Mouse (Mus musculus) MEL (cell line): Measurements from ENCODE around the gene Atp8a2.

Source experiments
- CTCF ChIP-seq, 3 experiments: IDR thresholded peaks in 2 of 3; conservative IDR thresholded peaks in 1 of 3; 2 replicates each; pipeline ENCODE4 v1.5.1; 2011 to 2012; ENCODE audit warnings: low read length in 3 of 3, low read depth in 2 of 3, mild to moderate bottlenecking in 2 of 3, improper control_type of control experiment in 1 of 3, inconsistent platforms in 1 of 3, mixed read lengths in 1 of 3, moderate library complexity in 1 of 3; ENCODE audit not compliant: control insufficient read depth in 1 of 3, insufficient read depth in 1 of 3, poor library complexity in 1 of 3, severe bottlenecking in 1 of 3
- EP300 ChIP-seq, 2 experiments: IDR thresholded peaks; 2 replicates each; pipeline ENCODE4 v1.6.1; 2011; ENCODE audit warnings: improper control_type of control experiment in 2 of 2, low read length in 2 of 2, low read depth in 1 of 2, mild to moderate bottlenecking in 1 of 2
- NRF1 ChIP-seq: IDR thresholded peaks from 2 replicates; pipeline ENCODE4 v1.6.1; 2014; ENCODE audit warnings: low read depth, mild to moderate bottlenecking, inconsistent platforms, low read length, improper control_type of control experiment, moderate library complexity; ENCODE audit not compliant: poor library complexity, insufficient read depth, severe bottlenecking
- SMC3 ChIP-seq: IDR thresholded peaks from 2 replicates; pipeline ENCODE4 v1.6.1; 2011; ENCODE audit warnings: low read depth, low read length, improper control_type of control experiment
- ZC3H11A ChIP-seq: IDR thresholded peaks from 2 replicates; pipeline ENCODE4 v1.6.1; 2012; ENCODE audit warnings: low read depth, mild to moderate bottlenecking, inconsistent platforms, low read length, improper control_type of control experiment

GRCm38 (mm10) chr14:59868369-59868768, 328.6 kb downstream of the Atp8a2 start:
- no peak for TF ChIP-seq SMC3
- TF ChIP-seq CTCF (IDR thresholded peaks at IDR 0.05 in 2 of 3, conservative IDR thresholded peaks at IDR 0.05 in 1 of 3; ENCODE audit: control insufficient read depth in 1 of 3, insufficient read depth in 1 of 3, low read depth in 2 of 3, low read length in 3 of 3, poor library complexity in 1 of 3, severe bottlenecking in 1 of 3): no peak
- TF ChIP-seq ZC3H11A: no peak
- TF ChIP-seq EP300 (IDR thresholded peaks at IDR 0.05; ENCODE audit: low read depth in 1 of 2, low read length in 2 of 2): no peak
- no peak for TF ChIP-seq NRF1
